Mouse (Mus musculus) stomach, postnatal 0 days (tissue): ENCODE data around the gene Arhgap17.

Experiments
- CTCF ChIP-seq: IDR thresholded peaks from 2 replicates; pipeline ENCODE4 v1.5.1; 2016; ENCODE audit warnings: antibody characterized with exemption, low read depth, mild to moderate bottlenecking, moderate library complexity
- EP300 ChIP-seq: optimal IDR thresholded peaks from 2 replicates; pipeline ENCODE3; 2016; ENCODE audit warnings: antibody characterized with exemption

GRCm38 (mm10) chr7:123406988-123407387 lies 37.3 kb upstream of the Arhgap17 start:
- TF ChIP-seq CTCF (no peak), EP300 (no peak)
